Mouse (Mus musculus) midbrain, embryonic 12.5 days (tissue): Measurements from ENCODE around the gene Olfr282. TPM values are rescaled to one million over a fixed set of nuclear protein-coding genes. Genes with fewer than 3 reads are reported as not detected.
"Not testable (repeated sequence)": the region's sequence is repeated elsewhere in the genome, so short reads cannot be mapped to it uniquely, and the experiment has no call there.

Experiments used
- ATAC-seq: fragments of 200-750 bp; cut with Nextera tagmentation; 2 replicates; pipeline ENCODE4 v1.8.0; 2017; ENCODE audit warnings: low read depth, moderate TSS enrichment, moderate library complexity; ENCODE audit not compliant: low FRiP score
- H3K27ac ChIP-seq: fragments of 300-500 bp; sonication (generic); replicated peaks from 2 replicates; pipeline ENCODE4 v1.5.1; 2016; ENCODE audit warnings: mild to moderate bottlenecking
- H3K27me3 ChIP-seq: fragments of 300-500 bp; sonication (generic); 2 replicates; pipeline ENCODE4 v1.6.1; 2016; ENCODE audit warnings: mild to moderate bottlenecking
- H3K36me3 ChIP-seq: fragments of 300-500 bp; sonication (generic); 2 replicates; pipeline ENCODE4 v1.6.1; 2016
- H3K4me1 ChIP-seq: fragments of 300-500 bp; sonication (generic); 2 replicates; pipeline ENCODE4 v1.6.1; 2016
- H3K4me2 ChIP-seq: fragments of 300-500 bp; sonication (generic); replicated peaks from 2 replicates; pipeline ENCODE4 v1.6.1; 2016; ENCODE audit warnings: mild to moderate bottlenecking, moderate library complexity
- H3K4me3 ChIP-seq: fragments of 300-500 bp; sonication (generic); 2 replicates; pipeline ENCODE4 v1.5.1; 2016; ENCODE audit warnings: mild to moderate bottlenecking
- H3K9ac ChIP-seq: fragments of 300-500 bp; sonication (generic); replicated peaks from 2 replicates; pipeline ENCODE4 v1.6.1; 2016; ENCODE audit warnings: mild to moderate bottlenecking, moderate library complexity
- H3K9me3 ChIP-seq: fragments of 300-500 bp; sonication (generic); 2 replicates; pipeline ENCODE4 v1.6.1; 2016; ENCODE audit warnings: mild to moderate bottlenecking
- WGBS: fragments of 180-500 bp; shearing (Covaris S2); methylation state at CpG from one replicate; pipeline ENCODE4 v1.1.7; 2016; 5-methylcytosine and 5-hydroxymethylcytosine counted together
- polyA plus RNA-seq: library from polyadenylated mRNA; unstranded; fragments of >200 nt; fragmentation: Nextera tagmentation; extraction: Ambion mirVana; gene quantifications from 2 replicates; pipeline ENCODE4 v1.2.1, GENCODE M21; 2016

The Olfr282 gene
- polyA plus RNA-seq, result not detected in 2 replicates

DNA sequence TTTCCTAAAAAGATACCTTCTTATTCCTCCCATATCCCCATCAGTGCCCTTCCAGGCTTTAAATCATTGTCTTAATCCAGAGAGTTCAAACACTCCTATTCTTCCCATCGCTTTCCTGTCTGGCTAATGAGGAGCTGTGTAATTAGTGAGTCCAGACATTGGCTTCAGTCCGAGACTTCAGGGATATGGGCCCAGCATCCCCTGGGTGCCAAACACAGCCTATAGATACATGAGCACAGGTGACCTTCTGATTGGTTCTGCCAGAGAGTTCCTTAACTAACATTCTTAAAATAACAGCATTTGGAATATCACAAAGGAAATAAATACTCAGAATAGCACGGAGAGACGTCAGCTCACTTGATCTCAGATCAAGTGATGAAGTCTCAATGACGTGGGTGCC, at the start of gene Olfr282:
TSS of gene Olfr282 (plus strand) at position 301 of the 400 bp plus-strand sequence.
- WGBS, result 84% methylated on average over 5 of the region's 5 CpGs

DNA sequence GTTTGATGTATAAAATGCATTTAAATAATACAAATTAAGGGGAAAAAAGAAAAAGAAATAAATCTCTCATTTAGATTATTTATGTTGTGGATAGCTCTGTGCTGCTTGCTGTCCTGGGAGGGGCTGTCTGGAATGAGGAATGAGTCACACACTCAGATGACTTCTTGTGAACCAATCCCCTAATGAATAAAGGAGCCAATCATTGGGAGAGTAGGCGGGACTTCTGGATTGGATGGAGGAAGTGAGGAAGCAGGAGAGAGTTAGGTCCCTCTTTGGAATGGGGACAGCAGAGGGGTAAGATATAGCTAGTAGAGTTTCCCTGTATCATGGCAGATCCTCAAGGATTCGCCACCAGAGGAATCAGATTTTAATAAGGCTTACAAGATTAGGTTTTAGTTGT, 43.4 kb upstream of the Olfr282 start:
- H3K4me1 ChIP-seq, result no peaks in the 10 kb centered on the region
- H3K9ac ChIP-seq, result no peak overlapping the region
- H3K4me3 ChIP-seq, result no peak overlapping the region
- no peaks in the 10 kb centered on the region for H3K27me3 ChIP-seq
- H3K9me3 ChIP-seq, result no peaks in the 10 kb centered on the region
- H3K27ac ChIP-seq, result no peak overlapping the region
- H3K36me3 ChIP-seq, result no peaks in the 10 kb centered on the region
- no peak overlapping the region for H3K4me2 ChIP-seq
- 87% methylated on average over 2 of the region's 2 CpGs for WGBS
- no peak for ATAC-seq

More for the DNA sequence above, at the start of gene Olfr282:
- not testable (repeated sequence) for ATAC-seq, H3K27me3 ChIP-seq, H3K9me3 ChIP-seq, H3K27ac ChIP-seq, H3K4me2 ChIP-seq, H3K4me1 ChIP-seq, H3K36me3 ChIP-seq, H3K9ac ChIP-seq, H3K4me3 ChIP-seq

DNA sequence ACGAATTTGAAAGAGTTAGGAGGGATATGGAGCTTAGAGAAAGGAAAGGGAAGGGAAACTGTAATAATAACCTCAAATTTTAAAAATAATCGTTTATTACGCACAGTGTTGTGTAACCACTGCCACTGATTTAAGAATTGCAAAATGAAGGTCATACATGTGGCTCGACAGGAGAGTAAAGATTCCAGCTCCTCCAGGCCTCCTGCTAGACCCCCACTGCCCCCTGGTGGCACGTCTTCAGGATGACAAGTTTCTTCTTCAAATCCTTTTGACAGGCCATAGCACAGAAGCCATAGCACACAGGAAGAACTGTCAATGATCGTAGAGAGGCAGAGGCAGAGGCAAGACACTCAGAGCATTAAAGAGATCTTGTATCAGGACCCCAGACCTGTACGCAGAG, 41.2 kb upstream of the Olfr282 start:
- no peak overlapping the region for H3K4me2 ChIP-seq
- no peak for ATAC-seq

DNA sequence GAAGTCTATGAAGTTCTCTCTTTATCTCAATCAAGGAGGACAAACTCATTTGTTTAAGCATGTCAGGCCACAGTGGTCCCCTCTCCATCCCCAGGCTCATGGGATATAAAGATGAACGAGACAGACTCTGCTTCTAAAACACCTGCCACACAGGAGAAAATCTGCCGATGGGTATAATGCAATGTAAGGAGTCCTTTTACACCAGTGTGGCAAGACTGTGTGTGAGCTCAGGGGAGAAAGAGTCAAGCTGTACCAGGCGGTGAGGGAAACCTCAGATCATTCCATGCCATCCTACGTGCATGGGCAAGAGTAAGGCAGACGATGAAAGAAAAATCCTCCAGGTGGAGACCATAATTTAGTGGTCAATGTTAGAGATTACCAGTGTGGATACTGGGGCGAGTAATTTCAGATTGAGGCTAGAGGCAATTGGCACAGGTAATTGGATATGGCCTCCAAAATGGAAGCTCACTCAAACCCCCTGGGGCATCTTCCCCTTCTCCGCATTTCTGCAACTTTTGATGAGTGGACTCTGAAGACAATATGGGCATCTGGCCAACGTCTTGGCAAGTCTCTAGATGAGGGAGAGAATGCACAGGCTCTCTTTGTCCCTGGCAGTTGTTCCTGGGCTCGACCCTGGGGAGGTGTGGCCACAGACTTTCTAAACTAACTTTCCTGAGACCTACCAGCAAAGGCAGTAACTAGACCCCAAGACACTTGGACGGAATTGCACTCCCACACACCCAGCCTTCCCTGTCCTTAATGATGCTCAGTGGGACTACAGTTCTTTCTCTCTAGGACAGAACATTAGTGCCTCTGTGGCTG, 39.7 kb upstream of the Olfr282 start:
- H3K4me3 ChIP-seq, result no peak overlapping the region
- H3K9ac ChIP-seq, result no peak overlapping the region
- 0 out of 2 replicates have a peak, but pooled peaks cover 5% of the 10 kb centered on the region for H3K9me3 ChIP-seq
- WGBS, result 82% methylated on average over 10 of the region's 10 CpGs
- no peak for ATAC-seq
- no peak overlapping the region for H3K27ac ChIP-seq
- no peaks in the 10 kb centered on the region for H3K36me3 ChIP-seq
- H3K4me2 ChIP-seq, result no peak overlapping the region
- no peaks in the 10 kb centered on the region for H3K27me3 ChIP-seq
- H3K4me1 ChIP-seq, result no peaks in the 10 kb centered on the region

More for the DNA sequence above, 41.2 kb upstream of the Olfr282 start:
- H3K4me1 ChIP-seq, result no peaks in the 10 kb centered on the region
- H3K27me3 ChIP-seq, result no peaks in the 10 kb centered on the region
- H3K36me3 ChIP-seq, result no peaks in the 10 kb centered on the region
- H3K27ac ChIP-seq, result no peak overlapping the region
- no peaks in the 10 kb centered on the region for H3K9me3 ChIP-seq
- 35% methylated on average over 7 of the region's 7 CpGs for WGBS
- no peak overlapping the region for H3K4me3 ChIP-seq
- H3K9ac ChIP-seq, result no peak overlapping the region

DNA sequence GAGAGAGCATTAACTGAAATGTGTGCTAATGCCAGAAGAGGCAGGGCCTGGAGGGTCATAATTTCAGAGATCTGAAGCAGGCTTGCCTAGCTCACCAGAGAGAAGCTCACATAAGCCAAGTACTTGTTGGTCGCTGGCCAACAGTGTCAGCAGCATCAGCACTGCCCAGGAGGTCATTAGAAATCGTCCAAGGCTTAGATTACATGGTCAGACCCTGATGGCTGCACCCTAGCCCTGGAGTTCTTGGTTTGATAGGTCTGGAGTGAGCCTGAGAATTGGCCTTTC, 39.2 kb upstream of the Olfr282 start:
- Histone ChIP-seq H3K4me3 (no peak overlapping the region), H3K27me3 (no peaks in the 10 kb centered on the region), H3K9me3 (0 out of 2 replicates have a peak, but pooled peaks cover 5% of the 10 kb centered on the region), H3K4me1 (no peaks in the 10 kb centered on the region), H3K36me3 (no peaks in the 10 kb centered on the region), H3K9ac (no peak overlapping the region), H3K27ac (no peak overlapping the region), H3K4me2 (no peak overlapping the region)
- ATAC-seq, result no peak
- 41% methylated on average over 2 of the region's 2 CpGs for WGBS

DNA sequence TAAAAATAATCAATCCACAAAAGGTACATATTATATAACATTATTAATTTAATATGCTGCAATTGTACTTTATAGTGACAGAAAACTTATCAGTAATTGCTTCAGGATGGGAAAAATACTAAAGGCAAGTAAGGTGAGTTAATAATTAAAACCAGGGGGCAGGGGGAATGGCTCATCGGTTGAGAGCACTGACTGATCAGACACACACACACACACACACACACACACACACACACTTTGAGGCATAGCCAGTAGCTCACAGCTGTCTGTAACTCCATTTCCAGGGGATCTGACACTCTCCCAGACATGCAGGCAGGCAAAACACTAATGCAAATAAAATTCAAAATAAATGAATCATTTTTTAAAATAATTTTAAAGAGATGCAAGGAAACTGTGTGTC, 33.9 kb upstream of the Olfr282 start:
- 87% methylated on average over 1 of the region's 1 CpGs for WGBS
- no peaks in the 10 kb centered on the region for H3K4me1 ChIP-seq
- no peak overlapping the region for H3K4me2 ChIP-seq
- H3K9me3 ChIP-seq, result 0 out of 2 replicates have a peak, but pooled peaks cover 5% of the 10 kb centered on the region
- no peaks in the 10 kb centered on the region for H3K27me3 ChIP-seq
- no peak for ATAC-seq
- H3K27ac ChIP-seq, result no peak overlapping the region
- H3K4me3 ChIP-seq, result no peak overlapping the region
- H3K36me3 ChIP-seq, result no peaks in the 10 kb centered on the region
- H3K9ac ChIP-seq, result no peak overlapping the region

DNA sequence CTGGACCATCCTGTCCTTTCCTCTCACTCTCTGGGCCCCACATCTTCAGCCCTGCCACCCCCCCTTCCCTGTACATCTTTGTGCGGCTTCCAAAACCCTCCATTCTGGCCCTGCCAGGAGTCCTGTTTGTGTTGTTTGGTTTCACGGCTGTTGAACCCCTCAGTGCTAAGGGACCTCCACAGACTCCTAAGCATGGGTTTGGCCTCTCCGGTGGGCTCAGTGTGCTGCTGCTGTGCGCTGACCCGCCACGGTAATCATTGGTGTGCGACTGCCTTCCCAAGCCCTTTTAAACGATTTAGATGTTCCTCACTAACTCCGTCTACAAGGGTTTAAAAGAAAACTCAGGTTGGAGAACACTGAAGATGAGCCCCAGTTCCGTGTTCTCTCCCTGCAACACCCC, 28.7 kb upstream of the Olfr282 start:
- no peak overlapping the region for H3K4me3 ChIP-seq
- no peak overlapping the region for H3K4me2 ChIP-seq
- H3K36me3 ChIP-seq, result no peaks in the 10 kb centered on the region
- H3K4me1 ChIP-seq, result no peaks in the 10 kb centered on the region
- ATAC-seq, result no peak
- no peak overlapping the region for H3K9ac ChIP-seq
- no peaks in the 10 kb centered on the region for H3K27me3 ChIP-seq
- 0 out of 2 replicates have a peak, but pooled peaks cover 3% of the 10 kb centered on the region for H3K9me3 ChIP-seq
- no peak overlapping the region for H3K27ac ChIP-seq
- 87% methylated on average over 10 of the region's 10 CpGs for WGBS

DNA sequence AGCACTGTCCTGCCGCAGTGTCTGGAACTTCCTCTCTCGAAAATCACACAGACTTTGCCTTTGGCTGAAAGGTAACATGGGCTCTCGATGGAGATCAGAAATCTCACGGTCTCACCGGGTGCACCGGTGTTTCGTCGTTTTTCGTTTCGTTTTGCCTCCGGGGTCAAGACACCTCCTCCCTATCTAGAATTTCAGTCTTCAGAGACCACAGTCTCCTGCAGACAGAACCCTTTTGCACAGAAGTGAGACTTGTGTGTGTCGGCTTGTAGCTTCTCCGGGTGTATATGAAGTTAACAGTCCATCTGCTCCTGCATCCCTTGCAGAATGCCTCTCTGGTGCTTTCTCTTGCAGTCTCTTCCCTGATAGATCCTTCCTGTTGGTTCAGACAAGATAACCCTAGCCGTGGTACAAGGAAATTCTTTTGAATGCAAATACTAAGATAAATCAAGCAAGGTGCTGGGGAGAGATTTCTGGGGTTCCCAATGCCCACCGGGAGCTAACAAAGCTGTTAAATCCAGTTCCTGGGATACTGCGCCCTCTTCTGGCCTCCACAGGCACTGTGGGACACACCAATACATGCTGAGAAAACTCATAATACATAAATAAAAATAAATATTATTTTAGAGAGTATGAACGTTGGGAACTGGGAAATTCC, 22.5 kb upstream of the Olfr282 start:
- no peaks in the 10 kb centered on the region for H3K36me3 ChIP-seq
- no peaks in the 10 kb centered on the region for H3K4me1 ChIP-seq
- H3K9ac ChIP-seq, result no peak overlapping the region
- no peak overlapping the region for H3K4me2 ChIP-seq
- ATAC-seq, result no peak
- no peaks in the 10 kb centered on the region for H3K27me3 ChIP-seq
- no peak overlapping the region for H3K4me3 ChIP-seq
- H3K9me3 ChIP-seq, result peaks cover 3% of the 10 kb centered on the region; the same call in 1 of the 2 replicates
- 75% methylated on average over 17 of the region's 17 CpGs for WGBS
- no peak overlapping the region for H3K27ac ChIP-seq

DNA sequence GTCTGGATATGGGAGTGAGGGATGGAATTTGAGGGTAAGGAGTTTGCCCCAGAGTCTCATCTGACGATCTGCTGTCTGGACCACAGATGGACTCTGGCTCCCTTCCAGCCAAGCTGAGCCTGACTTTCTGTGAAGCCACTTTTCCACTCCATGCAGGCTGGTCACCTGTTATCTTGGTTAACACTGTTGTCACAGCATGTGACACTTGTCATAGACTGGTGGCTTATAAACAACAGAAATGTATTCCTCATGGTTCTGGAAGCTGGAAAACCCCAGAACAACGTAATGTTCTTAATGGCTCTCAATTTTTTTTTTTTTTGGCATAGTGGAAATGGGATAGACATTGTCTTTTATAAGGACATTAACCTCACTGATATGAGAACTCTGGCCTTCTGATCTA, 21.4 kb upstream of the Olfr282 start:
- Histone ChIP-seq H3K27me3 (no peaks in the 10 kb centered on the region), H3K9ac (no peak overlapping the region), H3K4me1 (no peaks in the 10 kb centered on the region), H3K27ac (no peak overlapping the region), H3K4me2 (no peak overlapping the region), H3K4me3 (no peak overlapping the region), H3K36me3 (no peaks in the 10 kb centered on the region), H3K9me3 (peaks cover 3% of the 10 kb centered on the region; the same call in 1 of the 2 replicates)
- 97% methylated on average over 2 of the region's 2 CpGs for WGBS
- ATAC-seq, result no peak

DNA sequence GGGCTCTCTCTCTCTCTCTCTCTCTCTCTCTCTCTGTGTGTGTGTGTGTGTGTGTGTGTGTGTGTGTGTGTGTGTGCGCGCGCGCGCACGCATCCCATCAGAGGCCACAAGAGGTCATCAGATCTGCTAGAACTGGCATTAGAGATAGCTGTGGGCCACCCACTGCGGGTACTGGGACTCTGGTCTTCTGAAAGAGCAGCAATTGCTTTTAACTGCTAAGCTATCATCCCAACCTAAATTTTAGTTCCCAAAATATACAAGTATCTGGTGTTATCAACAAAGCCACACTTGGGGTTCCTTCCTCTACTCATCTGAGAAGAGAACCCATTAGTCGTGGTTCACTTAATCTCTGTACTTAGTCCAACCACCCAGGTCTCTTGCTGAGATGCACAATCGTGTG, 20.8 kb upstream of the Olfr282 start:
- Histone ChIP-seq H3K4me3 (no peak overlapping the region), H3K36me3 (no peaks in the 10 kb centered on the region), H3K4me1 (no peaks in the 10 kb centered on the region), H3K27ac (no peak overlapping the region), H3K9ac (no peak overlapping the region), H3K27me3 (no peaks in the 10 kb centered on the region), H3K9me3 (peaks cover 3% of the 10 kb centered on the region; the same call in 1 of the 2 replicates), H3K4me2 (no peak overlapping the region)
- ATAC-seq, result no peak
- WGBS, result 95% methylated on average over 9 of the region's 9 CpGs

DNA sequence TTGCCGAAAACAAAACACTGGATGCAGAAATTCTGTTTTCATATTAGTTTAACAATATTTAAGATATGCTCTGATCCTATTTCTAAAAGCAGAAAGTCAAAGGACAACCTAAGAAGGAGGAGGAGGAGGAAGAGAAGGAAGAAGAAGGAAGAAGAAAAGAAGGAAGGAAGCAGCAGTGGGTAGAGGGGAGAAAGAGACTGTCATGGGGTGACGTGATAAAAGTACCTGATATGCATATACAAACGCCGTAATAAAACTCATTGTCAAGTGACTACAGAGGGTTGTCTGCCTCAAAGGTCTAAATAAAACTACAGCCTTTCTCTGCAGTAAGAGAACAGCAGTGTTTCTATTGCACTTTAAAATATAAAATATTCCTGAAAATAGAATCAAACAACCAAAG, 15.0 kb upstream of the Olfr282 start:
- ATAC-seq, result no peak
- no peaks in the 10 kb centered on the region for H3K4me1 ChIP-seq
- no peaks in the 10 kb centered on the region for H3K27me3 ChIP-seq
- 88% methylated on average over 4 of the region's 4 CpGs for WGBS
- H3K36me3 ChIP-seq, result no peaks in the 10 kb centered on the region
- no peak overlapping the region for H3K27ac ChIP-seq
- H3K4me2 ChIP-seq, result no peak overlapping the region
- H3K9ac ChIP-seq, result no peak overlapping the region
- H3K9me3 ChIP-seq, result no peaks in the 10 kb centered on the region
- H3K4me3 ChIP-seq, result no peak overlapping the region

DNA sequence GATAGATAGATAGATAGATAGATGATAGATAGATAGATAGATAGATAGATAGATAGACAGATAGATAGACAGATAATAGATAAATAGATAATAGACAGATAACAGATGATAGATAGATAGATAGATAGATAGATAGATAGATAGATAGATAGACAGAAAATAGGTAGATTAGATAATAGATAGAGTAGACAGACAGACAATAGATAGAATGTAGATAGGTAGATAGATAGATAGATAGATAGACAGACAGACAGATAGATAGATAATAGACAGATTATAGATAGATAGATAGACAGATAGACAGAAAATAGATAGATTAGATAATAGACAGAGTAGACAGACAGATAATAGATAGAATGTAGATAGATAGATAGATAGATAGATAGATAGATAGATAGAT, 14.2 kb upstream of the Olfr282 start:
- not testable (repeated sequence) for H3K27ac ChIP-seq, H3K9me3 ChIP-seq, H3K4me2 ChIP-seq, ATAC-seq, H3K27me3 ChIP-seq, H3K36me3 ChIP-seq, H3K4me1 ChIP-seq, H3K9ac ChIP-seq, H3K4me3 ChIP-seq
